Mouse (Mus musculus): ENCODE data around the gene Ctnnbl1.

Ctnnbl1 gene

DNA sequence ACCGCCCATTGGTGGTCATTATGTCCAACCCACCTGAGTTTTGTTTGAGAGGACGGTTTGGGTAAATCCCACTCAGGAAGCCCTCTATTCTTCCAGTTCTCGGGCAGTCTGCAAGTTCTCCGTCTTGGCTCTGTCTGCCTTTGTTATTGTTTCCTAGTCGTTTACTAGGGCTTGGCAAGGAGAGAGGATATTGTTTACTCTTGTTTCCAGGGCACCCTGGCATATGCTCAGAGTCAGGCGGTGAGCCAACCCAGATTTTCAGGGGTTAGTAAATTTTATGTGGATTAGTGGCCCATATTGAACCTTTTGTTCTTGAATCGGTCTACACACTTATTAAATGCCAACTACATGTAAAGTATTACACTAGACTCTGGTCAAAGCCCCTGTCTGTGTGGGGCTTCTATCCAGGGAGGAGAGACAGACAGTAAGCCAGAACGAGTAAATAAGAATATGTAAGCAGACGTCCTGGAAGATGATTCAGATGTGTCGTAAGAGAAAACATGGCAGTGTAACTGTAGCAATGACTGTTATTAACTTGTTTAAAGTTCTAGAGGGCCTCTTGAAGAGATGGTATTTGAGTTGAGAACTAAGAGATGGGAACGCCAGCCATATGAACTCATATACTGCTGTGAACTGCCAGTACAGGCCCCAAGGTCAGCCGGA lies 13.9 kb downstream of the Ctnnbl1 start:
- DNase-seq (ENCODE audit: extremely low spot score): no peak

- DNase-seq (ENCODE audit: extremely low spot score): no peak
Observed at GRCm38 (mm10) chr2:157751589-157752373, 14.6 kb downstream of the Ctnnbl1 start.

GRCm38 (mm10) chr2:157752374-157752743 lies 15.2 kb downstream of the Ctnnbl1 start:
- DNase-seq (ENCODE audit: extremely low spot score): no peak

DNA sequence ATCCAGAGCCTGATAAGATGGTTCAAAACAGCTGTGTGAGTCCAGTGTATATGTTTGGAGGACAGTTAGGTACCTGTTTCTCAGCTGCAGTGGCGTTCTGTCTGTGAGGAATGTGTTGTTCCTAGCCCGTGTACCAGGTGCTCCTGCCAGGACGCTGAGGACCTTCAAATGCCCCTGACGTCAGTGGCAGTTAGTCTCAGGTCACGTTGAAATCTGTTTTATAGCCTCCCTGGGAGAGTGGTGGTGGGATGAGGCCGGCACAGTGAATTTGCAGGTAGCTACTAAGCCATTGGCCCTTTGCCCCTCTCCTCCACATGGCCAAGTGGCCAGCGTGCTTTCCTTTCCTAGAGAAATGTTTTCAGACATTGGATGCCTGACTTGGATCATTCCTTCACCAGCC lies 18.6 kb downstream of the Ctnnbl1 start:
- no peak for DNase-seq (ENCODE audit: extremely low spot score)

GRCm38 (mm10) chr2:157756193-157756592 lies 19.0 kb downstream of the Ctnnbl1 start:
- no peak for DNase-seq (ENCODE audit: extremely low spot score)

DNA sequence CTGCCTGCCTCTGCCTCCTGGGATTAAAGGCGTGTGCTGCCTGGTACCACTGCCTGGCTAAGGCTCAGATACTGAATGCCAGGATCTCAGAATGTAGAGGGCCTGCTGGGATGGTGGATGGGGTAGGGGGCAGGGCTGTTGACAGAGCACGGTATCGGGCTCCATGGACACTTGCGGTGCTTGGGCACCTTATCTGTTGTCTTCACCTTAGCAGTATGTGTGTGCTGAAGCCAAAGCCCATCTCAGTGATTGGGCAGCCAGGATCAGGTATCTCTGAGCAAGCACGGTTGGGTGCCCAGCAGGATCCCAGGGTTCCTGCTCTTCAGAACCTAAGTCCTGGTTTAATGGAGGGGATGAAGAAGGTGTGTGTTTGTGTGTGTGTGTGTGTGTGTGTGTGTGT lies 21.2 kb downstream of the Ctnnbl1 start:
- DNase-seq (ENCODE audit: extremely low spot score): no peak

GRCm38 (mm10) chr2:157759717-157760116 lies 22.5 kb downstream of the Ctnnbl1 start:
- no peak for DNase-seq (ENCODE audit: extremely low spot score)

DNA sequence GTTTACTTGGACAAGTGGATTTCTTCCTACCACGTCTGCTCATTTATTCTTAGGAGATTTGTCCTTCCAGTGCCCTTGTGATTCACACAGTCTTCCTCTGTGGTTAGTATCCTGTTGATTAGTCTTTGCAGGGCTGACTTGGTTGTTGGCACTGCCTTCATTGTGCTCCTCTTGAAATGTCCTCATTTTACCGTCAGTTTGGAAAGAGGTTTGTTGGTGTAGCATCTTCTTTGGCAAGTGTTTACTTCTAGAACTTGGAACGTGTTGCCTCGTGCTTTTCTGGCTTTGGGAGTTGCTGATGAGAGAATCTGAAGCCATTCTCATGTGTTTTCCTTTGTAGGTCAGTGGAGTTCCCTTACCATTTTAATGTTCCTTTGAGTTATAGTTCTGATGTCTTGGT lies 25.7 kb downstream of the Ctnnbl1 start:
- no peak for DNase-seq (ENCODE audit: extremely low spot score)

DNA sequence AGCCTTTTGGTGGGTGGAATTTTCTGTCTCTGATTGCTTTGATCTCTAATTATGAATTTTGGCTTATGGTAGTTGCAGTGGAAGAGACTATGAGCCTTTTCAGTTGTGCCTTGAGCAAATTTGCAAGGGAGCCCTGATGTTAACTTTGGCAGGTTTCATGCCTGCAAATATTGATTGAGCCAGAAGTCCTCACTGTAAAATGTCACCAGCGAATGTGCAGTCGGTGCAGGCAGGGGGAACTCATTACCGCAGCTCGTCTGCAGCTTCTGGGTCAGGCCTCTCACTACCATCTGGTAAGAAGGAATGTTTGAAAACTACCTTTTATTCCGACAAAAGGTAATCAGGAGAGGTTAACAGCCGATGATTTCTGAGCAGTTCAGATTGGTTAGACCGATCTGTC lies 29.4 kb downstream of the Ctnnbl1 start:
- DNase-seq (ENCODE audit: extremely low spot score): no peak

DNA sequence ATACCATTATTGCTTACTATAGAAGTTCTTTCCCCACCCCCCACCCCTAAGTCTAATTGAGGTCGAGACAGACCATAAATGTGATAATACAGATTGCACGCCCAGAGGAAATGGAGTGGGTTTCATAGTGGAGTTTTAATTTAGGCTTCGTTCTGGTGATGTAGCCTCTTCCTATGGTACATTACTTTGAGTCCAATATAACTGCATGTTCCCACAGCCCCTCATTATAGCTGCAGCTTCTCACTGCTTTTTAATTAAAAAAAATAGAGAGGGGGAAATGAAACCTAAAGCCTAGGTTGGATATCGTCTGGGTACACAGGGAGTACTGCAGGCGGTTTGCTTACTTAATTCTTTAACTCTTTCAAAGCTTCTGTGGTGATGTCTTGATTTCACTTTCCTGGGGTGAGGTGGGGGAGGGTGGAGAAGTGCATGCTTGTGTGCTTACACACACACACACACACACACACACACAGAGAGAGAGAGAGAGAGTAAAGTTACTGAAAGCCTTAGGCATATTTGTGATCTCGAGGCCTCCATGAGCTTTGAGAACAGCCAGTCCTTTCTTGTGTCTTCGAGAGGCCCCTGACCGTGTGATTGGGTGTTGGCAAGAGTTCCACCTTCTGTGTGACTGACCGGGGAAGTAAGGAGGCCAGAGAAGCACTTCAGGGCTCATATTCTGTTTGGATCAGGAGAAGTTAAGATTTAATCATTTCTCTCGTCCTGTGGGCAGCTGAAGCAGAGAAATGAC lies 31.7 kb downstream of the Ctnnbl1 start:
- no peak for DNase-seq (ENCODE audit: extremely low spot score)

- DNase-seq (ENCODE audit: extremely low spot score): no peak
Observed at GRCm38 (mm10) chr2:157770761-157771160, 33.6 kb downstream of the Ctnnbl1 start.

- DNase-seq (ENCODE audit: extremely low spot score): no peak
Observed at GRCm38 (mm10) chr2:157773661-157774060, 36.5 kb downstream of the Ctnnbl1 start.

- DNase-seq (ENCODE audit: extremely low spot score): no peak
Observed at GRCm38 (mm10) chr2:157775957-157776356, 38.8 kb downstream of the Ctnnbl1 start.

DNA sequence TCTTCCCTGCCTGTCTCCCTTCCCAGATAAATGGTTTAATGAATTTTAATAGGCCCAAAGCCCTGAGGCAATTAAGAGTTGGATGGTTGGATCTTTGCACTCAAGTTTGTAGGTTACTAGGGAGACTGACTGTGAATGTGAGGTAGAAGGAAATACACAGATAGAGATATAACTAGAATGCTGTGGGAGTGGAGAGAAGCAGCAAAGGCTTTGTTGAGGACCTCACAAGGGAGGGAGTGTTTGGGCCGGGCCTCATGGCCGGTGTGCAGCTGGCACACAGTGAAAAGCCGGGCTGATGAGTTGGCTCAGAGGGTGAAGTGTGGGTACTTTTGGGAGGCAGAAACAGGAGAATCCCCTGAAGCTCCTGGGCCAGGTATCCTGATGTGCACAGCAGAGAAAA lies 43.8 kb downstream of the Ctnnbl1 start:
- no peak for DNase-seq (ENCODE audit: extremely low spot score)

DNA sequence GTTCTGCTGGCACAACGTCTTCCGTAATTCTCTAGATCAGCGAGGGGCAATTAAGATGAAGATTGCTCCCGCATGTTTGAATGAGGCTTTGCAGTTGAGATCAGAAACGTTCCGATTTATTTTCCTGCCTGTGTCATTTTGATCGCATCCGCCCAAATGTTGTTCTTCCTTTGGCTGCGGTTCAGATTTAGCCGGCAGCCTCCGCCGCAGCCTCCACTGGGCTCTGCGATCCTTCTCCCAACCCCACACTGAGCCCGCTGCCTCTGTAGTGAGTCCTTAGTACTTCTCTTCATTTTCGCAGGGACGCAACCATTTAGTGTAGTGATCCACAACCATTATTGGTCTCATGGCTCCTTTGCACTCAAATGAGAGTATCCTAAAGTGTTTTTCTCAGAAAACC lies 46.0 kb downstream of the Ctnnbl1 start:
- DNase-seq (ENCODE audit: extremely low spot score): no peak

GRCm38 (mm10) chr2:157784238-157784637 lies 47.0 kb downstream of the Ctnnbl1 start:
- no peak for DNase-seq (ENCODE audit: extremely low spot score)

- no peak for DNase-seq (ENCODE audit: extremely low spot score)
Observed at GRCm38 (mm10) chr2:157784647-157785046, 47.4 kb downstream of the Ctnnbl1 start.

DNA sequence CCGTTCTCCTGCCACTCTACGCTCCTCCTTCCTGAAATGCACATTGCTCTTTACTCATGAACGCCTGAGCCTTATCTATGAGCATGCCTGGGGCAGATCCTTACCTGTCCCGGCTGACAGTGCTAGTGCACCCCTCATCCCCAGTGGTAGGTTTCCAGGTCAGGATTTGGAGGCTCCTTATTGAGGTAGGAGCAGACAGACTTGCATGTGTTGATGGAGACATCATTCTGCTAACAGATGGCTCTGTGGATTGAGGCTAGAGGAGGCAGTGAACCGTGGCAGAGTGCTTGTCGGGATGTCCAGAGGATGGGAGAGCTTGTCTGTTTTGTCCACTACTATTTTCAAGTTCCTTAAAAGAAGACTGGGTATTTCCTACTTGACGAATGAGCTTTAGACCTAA lies 52.0 kb downstream of the Ctnnbl1 start:
- DNase-seq (ENCODE audit: extremely low spot score): no peak

- DNase-seq (ENCODE audit: extremely low spot score): no peak
Observed at GRCm38 (mm10) chr2:157790836-157791495, 53.8 kb downstream of the Ctnnbl1 start.

DNA sequence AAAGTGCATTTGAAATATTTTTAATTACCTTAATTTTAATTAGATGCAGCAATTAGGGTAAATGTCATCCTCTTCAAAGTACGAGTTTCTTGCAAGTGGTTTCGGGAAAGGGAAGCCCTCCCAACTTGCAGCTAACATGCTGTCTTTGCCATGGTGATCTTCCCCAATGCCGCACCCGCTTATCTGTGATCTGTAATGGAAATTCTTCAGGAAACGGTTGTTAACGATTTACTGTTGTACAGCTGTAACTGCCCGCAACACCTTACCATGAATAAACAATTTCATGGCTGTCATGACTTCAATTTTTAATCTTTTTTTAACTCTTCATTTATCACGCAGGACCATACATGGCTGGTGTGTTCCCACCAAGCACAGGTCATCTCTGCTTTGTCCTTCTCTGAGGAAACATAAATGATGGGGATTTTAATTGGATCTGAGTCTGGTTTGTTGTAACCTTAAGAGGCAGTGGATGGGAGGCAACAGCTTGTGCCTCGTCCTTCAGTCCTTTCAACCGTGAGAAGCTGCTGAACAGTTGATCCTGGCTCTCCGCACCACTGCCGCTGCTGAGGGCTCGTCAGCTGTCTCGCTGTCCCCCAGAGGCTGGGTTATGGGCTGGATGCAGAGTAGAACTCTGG lies 54.4 kb downstream of the Ctnnbl1 start:
- DNase-seq (ENCODE audit: extremely low spot score): no peak

DNA sequence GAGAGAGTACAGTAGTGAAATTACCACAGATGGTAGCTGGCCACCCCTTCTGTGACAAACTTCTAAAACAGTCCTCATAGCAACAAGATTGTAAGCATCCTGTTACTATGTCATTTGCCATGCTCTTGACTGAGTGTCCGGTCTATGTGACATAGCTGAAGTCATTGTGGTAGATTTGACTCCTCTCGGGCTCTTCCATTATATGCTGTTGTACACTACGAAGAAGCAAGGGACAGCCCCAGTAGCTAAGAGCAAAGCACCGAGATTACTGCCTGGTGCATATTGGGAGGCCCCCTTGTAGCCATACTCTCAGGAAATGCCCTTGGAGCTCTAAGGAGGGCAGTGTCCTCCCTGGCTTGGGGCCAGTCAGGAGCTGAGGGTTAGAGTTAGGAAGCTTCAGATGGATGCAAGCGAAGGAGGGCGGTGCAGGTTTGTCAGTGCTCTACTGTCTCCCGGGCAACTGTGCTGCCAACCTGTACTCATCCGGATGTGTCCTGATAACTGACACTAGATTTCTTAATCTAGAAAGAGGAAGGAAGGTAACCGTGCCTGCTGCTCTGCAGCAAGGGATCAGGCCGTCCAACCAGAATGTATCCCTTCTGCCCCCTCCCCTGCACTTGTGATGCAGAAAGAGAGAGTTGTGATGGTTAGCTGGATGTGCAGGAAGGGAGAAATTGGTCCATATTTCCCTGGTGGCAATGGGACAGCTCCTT lies 55.8 kb downstream of the Ctnnbl1 start:
- no peak for DNase-seq (ENCODE audit: extremely low spot score)

All from embryo, embryonic 9.5 days (tissue).